Mouse (Mus musculus) heart, postnatal 0 days (tissue): ENCODE results near the gene Cmc1.

Source experiments
- CTCF ChIP-seq: IDR thresholded peaks from 2 replicates; pipeline ENCODE4 v1.5.1; 2016; ENCODE audit warnings: antibody characterized with exemption, control low read depth, low read depth
- EP300 ChIP-seq: IDR thresholded peaks from 2 replicates; pipeline ENCODE4 v1.6.1; 2016; ENCODE audit warnings: antibody characterized with exemption, low read depth

GRCm38 (mm10) chr9:118040218-118041021 is 109.6 kb downstream of the Cmc1 start, which contains the start of gene Azi2:
- TF ChIP-seq CTCF, result peak; percentile 91
- peak; percentile 19; the same call in 1 of the 2 replicates for TF ChIP-seq EP300
